In the genomic region with DNA sequence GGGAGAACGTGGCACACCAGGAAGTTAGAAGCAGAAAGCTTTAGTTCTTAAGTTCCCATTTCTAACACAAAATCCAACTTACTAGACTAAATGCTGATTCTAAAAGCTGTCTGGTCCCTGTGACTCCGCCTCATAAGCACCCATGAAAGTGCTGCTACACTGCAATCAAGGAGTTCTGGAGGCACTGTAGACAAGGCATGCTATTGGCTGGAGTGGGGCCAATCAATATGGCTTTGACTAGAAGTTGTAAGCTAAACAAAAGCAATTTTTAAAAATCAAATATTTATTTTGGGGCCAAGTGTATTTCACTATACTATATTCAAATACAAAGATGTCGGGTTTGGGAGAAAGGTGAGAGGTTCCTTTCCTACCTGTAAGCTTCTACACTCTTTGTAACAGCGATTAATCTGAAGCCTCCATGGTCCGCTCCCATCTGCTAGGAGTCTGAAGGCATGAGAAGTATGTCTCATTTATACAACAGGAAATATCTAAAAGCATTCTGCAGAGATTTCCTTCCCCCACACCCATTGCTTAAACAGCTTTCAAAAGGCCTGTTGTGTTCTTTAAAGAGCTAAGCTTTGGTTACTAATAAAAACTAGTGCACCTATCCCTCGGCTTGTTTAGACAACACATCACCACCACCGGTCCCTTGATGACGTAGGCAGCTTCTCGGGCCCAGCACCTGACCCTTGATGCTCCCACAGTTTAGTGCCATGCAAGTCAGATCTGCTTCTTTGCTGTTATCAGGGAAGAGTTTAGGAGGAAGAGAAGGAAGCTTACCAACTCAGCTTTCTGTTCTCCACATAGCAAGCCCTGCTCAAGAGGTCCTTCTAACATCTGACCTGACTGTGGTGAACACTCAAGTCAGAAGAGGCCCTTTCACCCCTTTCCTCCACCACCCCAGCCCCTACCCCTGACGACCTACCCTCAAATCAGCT, we compare ENCODE assay signal across 10 mouse cellular contexts. TPM values are rescaled to one million over a fixed set of nuclear protein-coding genes. Genes with fewer than 3 reads are reported as not detected.
DNase-seq lines count a peak whose midpoint lies in the region; ATAC-seq lines count a peak whose summit lies in the region.
"Had no signal": no experiment of that assay in that cellular context is flagged by ENCODE, and none has a peak within 500 bp of the region (broad histone marks: within the 10 kb centered on the region; RNA-seq: fewer than 3 reads in every experiment).

No protein-coding gene starts in this region.

- DNase-seq in kidney, adult 8-10 months = no peak
- peak; percentile 41 for DNase-seq in lung, postnatal 25 days (ENCODE audit: low spot score)
- DNase-seq in left cerebral cortex, postnatal 36 days (ENCODE audit: low spot score in 2 of 2) = no peak
- DNase-seq in ovary, postnatal 36 days (ENCODE audit: low spot score) = no peak
- DNase-seq: thymus, postnatal 4 days had no signal

- intact Hi-C loops in left cerebral cortex, postnatal 36 days (cut with DNase I) = no loop called here

- no peak overlapping the region for H3K4me3 ChIP-seq in kidney, embryonic 16.5 days (ENCODE audit: low read length)
- no peak overlapping the region for H3K4me3 ChIP-seq in embryonic facial prominence, embryonic 15.5 days (replicated peaks)
- no peak overlapping the region for H3K4me3 ChIP-seq in hindbrain, embryonic 13.5 days
- H3K4me3 ChIP-seq: neural tube, embryonic 12.5 days had no signal

- no peak overlapping the region for H3K9ac ChIP-seq in kidney, embryonic 16.5 days (replicated peaks; ENCODE audit: low read length)
- no peak overlapping the region for H3K9ac ChIP-seq in embryonic facial prominence, embryonic 15.5 days
- H3K9ac ChIP-seq in hindbrain, embryonic 13.5 days = no peak overlapping the region
- H3K9ac ChIP-seq: neural tube, embryonic 12.5 days had no signal

- H3K4me2 ChIP-seq in kidney, embryonic 16.5 days (replicated peaks; ENCODE audit: low read depth, low read length) = no peak overlapping the region
- H3K4me2 ChIP-seq in embryonic facial prominence, embryonic 15.5 days (replicated peaks) = no peak overlapping the region
- no peak overlapping the region for H3K4me2 ChIP-seq in hindbrain, embryonic 13.5 days
- H3K4me2 ChIP-seq: neural tube, embryonic 12.5 days had no signal

- no peaks in the 10 kb centered on the region for H3K9me3 ChIP-seq in kidney, embryonic 16.5 days (ENCODE audit: low read length)
- H3K9me3 ChIP-seq in embryonic facial prominence, embryonic 15.5 days (replicated peaks) = no peaks in the 10 kb centered on the region
- no peaks in the 10 kb centered on the region for H3K9me3 ChIP-seq in hindbrain, embryonic 13.5 days
- H3K9me3 ChIP-seq: G1E; neural tube, embryonic 12.5 days had no signal

- no peaks in the 10 kb centered on the region for H3K27me3 ChIP-seq in kidney, embryonic 16.5 days (ENCODE audit: insufficient read depth, low read length)
- H3K27me3 ChIP-seq in embryonic facial prominence, embryonic 15.5 days = no peaks in the 10 kb centered on the region
- H3K27me3 ChIP-seq in hindbrain, embryonic 13.5 days = no peaks in the 10 kb centered on the region
- H3K27me3 ChIP-seq: neural tube, embryonic 12.5 days had no signal

- H3K27ac ChIP-seq in kidney, embryonic 16.5 days (ENCODE audit: low read length) = peak overlapping the region; percentile 79
- H3K27ac ChIP-seq in embryonic facial prominence, embryonic 15.5 days (replicated peaks) = 0 out of 2 replicates have a peak overlapping the region, but pooled peaks have one; percentile 3
- H3K27ac ChIP-seq in hindbrain, embryonic 13.5 days = 0 out of 2 replicates have a peak overlapping the region, but pooled peaks have one; percentile 40
- H3K27ac ChIP-seq: neural tube, embryonic 12.5 days had no signal

- peaks cover 41% of the 10 kb centered on the region for H3K4me1 ChIP-seq in kidney, embryonic 16.5 days (ENCODE audit: insufficient read depth, low read length)
- peaks cover 8% of the 10 kb centered on the region; the same call in 1 of the 2 replicates for H3K4me1 ChIP-seq in embryonic facial prominence, embryonic 15.5 days
- H3K4me1 ChIP-seq in hindbrain, embryonic 13.5 days (replicated peaks) = peaks cover 19% of the 10 kb centered on the region
- H3K4me1 ChIP-seq: neural tube, embryonic 12.5 days had no signal

- WGBS in kidney, embryonic 16.5 days = 71% methylated on average over 10 of the region's 10 CpGs
- WGBS in embryonic facial prominence, embryonic 15.5 days = 70% methylated on average over 10 of the region's 10 CpGs
- WGBS in hindbrain, embryonic 13.5 days = 83% methylated on average over 10 of the region's 10 CpGs

- ATAC-seq in kidney, embryonic 16.5 days (ENCODE audit: low FRiP score, low TSS enrichment) = peak; percentile 20; the same call in 1 of the 2 replicates
- no peak for ATAC-seq in embryonic facial prominence, embryonic 15.5 days (ENCODE audit: insufficient number of reproducible peaks, low FRiP score, low TSS enrichment, low read depth)
- ATAC-seq in hindbrain, embryonic 13.5 days (ENCODE audit: low FRiP score) = no peak

- peaks cover 2% of the 10 kb centered on the region; the same call in 1 of the 2 replicates for H3K36me3 ChIP-seq in kidney, embryonic 16.5 days (ENCODE audit: insufficient read depth, low read length)
- no peaks in the 10 kb centered on the region for H3K36me3 ChIP-seq in embryonic facial prominence, embryonic 15.5 days
- H3K36me3 ChIP-seq in hindbrain, embryonic 13.5 days = no peaks in the 10 kb centered on the region
- H3K36me3 ChIP-seq: neural tube, embryonic 12.5 days had no signal

RNA-seq across cellular contexts. Expression of a gene that starts 50.5 kb away (rescaled TPM):
- 16.7 and 17.9 TPM in 2 replicates for polyA plus RNA-seq in kidney, embryonic 16.5 days (2015; fragmentation: Nextera tagmentation; extraction: Ambion mirVana)
- polyA plus RNA-seq in embryonic facial prominence, embryonic 15.5 days (2015; fragmentation: Nextera tagmentation; extraction: Ambion mirVana) = 11.9 and 12.0 TPM in 2 replicates
- 5.4 and 6.0 TPM in 2 replicates for polyA plus RNA-seq in hindbrain, embryonic 13.5 days (2015; fragmentation: Nextera tagmentation; extraction: Ambion mirVana)
- total RNA-seq in left cerebral cortex, postnatal 36 days (2021) = 10 to 100 TPM; 25.8 to 26.3 TPM

Comparison
In these comparisons a context has a peak if more than half of its experiments do, and no peak if none do; other contexts are left out.
1. H3K27ac ChIP-seq: peak in every context shown above with its lines; median percentile 79 in kidney, embryonic 16.5 days; 40 in hindbrain, embryonic 13.5 days; 3 in embryonic facial prominence, embryonic 15.5 days.